Mouse (Mus musculus) effector memory CD4-positive, alpha-beta T cell, adult 7 months (primary cell): ENCODE measurements around the gene Per3. TPM values are rescaled to one million over a fixed set of nuclear protein-coding genes. Genes with fewer than 3 reads are reported as not detected.

ENCODE experiments used
- polyA plus RNA-seq: library from polyadenylated mRNA; unstranded; fragments of 100-300 nt; shearing (Covaris generic); gene quantifications from one replicate; pipeline ENCODE4 v1.2.1, GENCODE M21; 2017

The Per3 gene
- polyA plus RNA-seq: 5.4 TPM

DNA sequence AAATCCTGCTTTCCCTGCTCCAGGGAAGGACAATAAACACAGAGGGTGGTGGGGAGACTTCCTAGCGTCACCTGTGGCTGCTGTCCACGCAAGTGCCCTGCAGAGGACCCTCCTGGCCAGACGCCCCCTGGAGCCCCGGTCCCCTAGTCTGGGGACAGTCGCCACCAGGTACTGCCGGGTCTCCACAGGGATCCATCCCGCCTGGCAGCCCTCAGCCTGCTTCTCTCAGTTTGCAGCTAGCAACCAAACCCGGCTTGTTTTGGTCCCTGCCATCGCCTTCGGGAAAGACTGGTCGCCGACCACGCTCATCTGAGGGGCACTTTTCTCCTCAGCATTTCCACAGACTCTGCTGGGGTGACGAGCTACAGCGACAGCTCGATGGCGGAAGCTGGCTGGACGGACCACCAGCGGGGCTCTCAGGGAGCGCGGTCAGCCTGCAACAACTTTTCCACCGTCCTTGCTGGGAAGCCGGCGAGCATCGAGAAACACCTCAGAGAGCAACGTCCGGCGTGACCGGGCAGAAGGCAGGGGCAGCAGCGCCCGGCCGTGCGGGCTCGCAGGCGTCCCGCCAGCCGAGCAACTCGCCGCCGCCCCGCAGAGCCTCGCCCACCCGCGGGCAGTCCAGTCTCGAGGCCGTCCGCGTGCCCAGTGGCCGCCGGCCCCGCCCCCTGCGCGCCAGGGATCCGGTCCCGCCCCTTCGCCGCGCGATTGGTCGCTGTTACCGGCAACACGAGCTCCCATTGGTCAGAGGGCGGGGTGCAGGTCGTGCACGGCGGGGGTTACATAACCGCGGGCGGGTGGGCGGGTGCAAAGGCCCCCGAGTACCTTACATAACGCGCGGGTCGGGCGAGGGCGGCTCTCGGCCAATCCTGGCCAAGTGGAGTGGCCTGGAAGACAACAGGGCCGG, at the start of gene Per3:
Per3 (minus strand) TSS at position 629 of the 907 bp plus-strand sequence.

DNA sequence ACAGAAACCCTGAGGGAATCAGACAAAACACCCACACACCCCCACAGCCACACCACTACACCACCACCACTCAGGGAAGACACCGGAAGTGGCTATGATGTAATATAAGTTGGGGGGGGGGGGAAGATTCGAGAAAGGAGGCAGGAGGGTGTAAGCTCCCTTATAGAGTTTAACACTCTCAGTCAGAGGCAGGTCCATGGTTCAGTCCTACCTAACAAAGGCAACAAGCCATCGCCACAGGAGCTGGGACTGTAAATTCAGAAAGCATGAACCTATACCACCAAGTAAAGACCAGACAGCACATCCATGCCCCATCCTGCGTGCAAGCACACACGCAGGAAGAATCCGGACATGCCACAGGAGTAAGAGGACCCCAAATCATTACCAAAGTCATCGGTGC, 44.8 kb upstream of the Per3 start, which contains the start of gene Gm13090:
Gm13090 (plus strand) TSS at position 301 of the 400 bp plus-strand sequence.

GRCm38 (mm10) chr4:151057347-151058321, 13.2 kb upstream of the Per3 start, which contains the start of gene Vamp3:
Vamp3 (minus strand) TSS chr4:151057963.

GRCm38 (mm10) chr4:150996797-150997196, 47.7 kb downstream of the Per3 start, which contains the start of gene Uts2:
Uts2 (plus strand) TSS chr4:150997097.

Other genes starting within 250 kb of the Per3 start
- 52.8 TPM for gene Errfi1, start 190.7 kb downstream of the Per3 start, polyA plus RNA-seq
- 273 TPM for gene Park7, start 130.2 kb downstream of the Per3 start, polyA plus RNA-seq
- 32.9 TPM for gene Tnfrsf9, start 130.1 kb downstream of the Per3 start, polyA plus RNA-seq
- not detected for gene Uts2, start 47.6 kb downstream of the Per3 start, polyA plus RNA-seq
- 77.0 TPM for gene Vamp3, start 13.3 kb upstream of the Per3 start, polyA plus RNA-seq
- not detected for gene Gm13090, start 44.9 kb upstream of the Per3 start, polyA plus RNA-seq